Mouse (Mus musculus) small intestine, adult 2 months (tissue): Measurements from ENCODE around the gene Rab3ip. TPM values are rescaled to one million over a fixed set of nuclear protein-coding genes. Genes with fewer than 3 reads are reported as not detected.

ENCODE experiments used
- H3K27ac ChIP-seq: fragments of 200-500 bp; 2 replicates; pipeline ENCODE4 v1.5.1; 2012; ENCODE audit warnings: low read depth, low read length, control low read depth, inconsistent platforms; ENCODE audit not compliant: insufficient read depth
- H3K27me3 ChIP-seq: fragments of 200-500 bp; 2 replicates; pipeline ENCODE4 v1.6.1; 2012; ENCODE audit warnings: mild to moderate bottlenecking, moderate library complexity, low read length, inconsistent platforms; ENCODE audit not compliant: control insufficient read depth, insufficient read depth
- H3K36me3 ChIP-seq: fragments of 200-500 bp; 2 replicates; pipeline ENCODE4 v1.6.1; 2012; ENCODE audit warnings: mild to moderate bottlenecking, low read length, control low read depth, inconsistent platforms; ENCODE audit not compliant: control insufficient read depth, insufficient read depth
- H3K4me1 ChIP-seq: fragments of 200-500 bp; 2 replicates; pipeline ENCODE4 v1.6.1; 2012; ENCODE audit warnings: low read length, inconsistent platforms, mixed read lengths; ENCODE audit not compliant: control insufficient read depth, insufficient read depth, insufficient read length
- H3K4me3 ChIP-seq: fragments of 200-500 bp; 2 replicates; pipeline ENCODE4 v1.5.1; 2012; ENCODE audit warnings: low read depth, mild to moderate bottlenecking, control low read depth, inconsistent platforms, low read length, moderate library complexity
- CTCF ChIP-seq: fragments of 200-500 bp; IDR thresholded peaks from 2 replicates; pipeline ENCODE4 v1.5.1; 2012; ENCODE audit warnings: low read depth, mild to moderate bottlenecking, control low read depth, inconsistent platforms, low read length, moderate library complexity, mixed read lengths; ENCODE audit not compliant: insufficient replicate concordance, insufficient read length; ENCODE audit errors: extremely low read depth
- POLR2A ChIP-seq: fragments of 200-500 bp; IDR thresholded peaks from 2 replicates; pipeline ENCODE4 v1.6.1; 2012; ENCODE audit warnings: low read depth, mild to moderate bottlenecking, control low read depth, inconsistent platforms, low read length, moderate library complexity
- WGBS: fragments of 180-500 bp; shearing (Covaris S2); methylation state at CpG from one replicate; pipeline ENCODE4 v1.1.7; 2018; 5-methylcytosine and 5-hydroxymethylcytosine counted together
- polyA plus RNA-seq: library from polyadenylated mRNA; depleted of rRNA; stranded (reverse); fragments of >200 nt; gene quantifications from 2 replicates; pipeline ENCODE4 v1.2.3, GENCODE M21; 2012

Gene Rab3ip
- polyA plus RNA-seq, 1 experiment = 169 TPM

GRCm38 (mm10) chr10:116890587-116890986 is 60.0 kb downstream of the Rab3ip start:
- H3K27ac ChIP-seq = no peak overlapping the region
- TF ChIP-seq CTCF = no peak
- no peak for TF ChIP-seq POLR2A
- WGBS = 76% methylated on average over 5 of the region's 5 CpGs
- no peaks in the 10 kb centered on the region for H3K27me3 ChIP-seq
- no peak overlapping the region for H3K4me3 ChIP-seq
- peaks cover 34% of the 10 kb centered on the region; the same call in 1 of the 2 replicates for H3K4me1 ChIP-seq
- H3K36me3 ChIP-seq = peaks cover 5% of the 10 kb centered on the region; the same call in 1 of the 2 replicates

DNA sequence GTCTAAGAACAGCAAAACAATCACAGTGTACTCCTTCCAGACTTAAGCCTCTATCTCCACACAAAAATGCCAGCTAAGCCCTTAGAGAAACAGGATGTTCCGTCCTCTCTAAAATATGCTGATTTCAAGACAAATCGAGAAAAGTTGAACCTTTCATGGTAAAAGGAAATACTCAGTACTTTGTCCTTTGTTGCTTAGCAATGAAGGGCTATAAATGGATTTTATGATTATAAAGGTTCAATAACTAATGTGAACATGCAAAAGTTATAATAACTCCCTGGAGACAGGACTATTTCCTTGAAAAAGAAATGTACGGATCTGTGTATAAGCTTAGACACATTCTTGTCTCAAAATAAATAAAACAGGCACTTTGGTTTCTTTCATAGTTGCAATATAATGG is 66.0 kb downstream of the Rab3ip start:
- H3K27ac ChIP-seq = peak overlapping the region; percentile 99
- no peak for TF ChIP-seq POLR2A
- no peak for TF ChIP-seq CTCF
- WGBS = 24% methylated on average over 3 of the region's 3 CpGs

GRCm38 (mm10) chr10:116883531-116883930 is 67.0 kb downstream of the Rab3ip start:
- WGBS = 42% methylated on average over 5 of the region's 5 CpGs
- Histone ChIP-seq H3K4me1 (peaks cover 24% of the 10 kb centered on the region; the same call in 1 of the 2 replicates), H3K27ac (no peak overlapping the region; the same call in 1 of the 2 replicates), H3K27me3 (no peaks in the 10 kb centered on the region), H3K4me3 (no peak overlapping the region), H3K36me3 (peaks cover 8% of the 10 kb centered on the region)
- TF ChIP-seq POLR2A (no peak), CTCF (peak; percentile 22; the same call in 1 of the 2 replicates)

More for the DNA sequence above, 66.0 kb downstream of the Rab3ip start:
- peaks cover 8% of the 10 kb centered on the region for H3K36me3 ChIP-seq
- H3K27me3 ChIP-seq = no peaks in the 10 kb centered on the region
- H3K4me3 ChIP-seq = no peak overlapping the region
- H3K4me1 ChIP-seq = peaks cover 24% of the 10 kb centered on the region; the same call in 1 of the 2 replicates

DNA sequence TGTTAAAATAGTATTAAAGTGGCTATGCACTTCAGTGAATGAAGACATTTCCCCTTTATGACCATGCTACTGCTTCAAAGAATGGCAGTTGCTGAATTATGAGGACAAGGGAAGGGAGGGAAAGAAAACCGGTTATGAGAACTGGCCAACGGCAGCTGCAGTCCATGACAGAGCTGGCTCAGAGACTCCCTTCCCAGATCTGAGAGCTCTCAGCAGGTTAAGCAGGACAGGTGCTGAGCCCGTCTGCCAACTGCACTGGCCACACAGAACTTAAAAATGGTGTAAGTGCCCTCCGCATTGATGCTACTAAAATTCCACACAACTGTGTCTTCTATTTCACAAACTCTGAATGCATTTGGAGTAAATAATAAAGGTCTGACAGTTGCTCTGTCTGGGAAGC is 73.1 kb downstream of the Rab3ip start:
- TF ChIP-seq POLR2A (no peak), CTCF (no peak)
- Histone ChIP-seq H3K4me1 (peaks cover 15% of the 10 kb centered on the region; the same call in 1 of the 2 replicates), H3K4me3 (no peak overlapping the region), H3K27me3 (no peaks in the 10 kb centered on the region), H3K36me3 (0 out of 2 replicates have a peak, but pooled peaks cover 2% of the 10 kb centered on the region), H3K27ac (no peak overlapping the region)
- WGBS = 88% methylated on average over 4 of the region's 4 CpGs

DNA sequence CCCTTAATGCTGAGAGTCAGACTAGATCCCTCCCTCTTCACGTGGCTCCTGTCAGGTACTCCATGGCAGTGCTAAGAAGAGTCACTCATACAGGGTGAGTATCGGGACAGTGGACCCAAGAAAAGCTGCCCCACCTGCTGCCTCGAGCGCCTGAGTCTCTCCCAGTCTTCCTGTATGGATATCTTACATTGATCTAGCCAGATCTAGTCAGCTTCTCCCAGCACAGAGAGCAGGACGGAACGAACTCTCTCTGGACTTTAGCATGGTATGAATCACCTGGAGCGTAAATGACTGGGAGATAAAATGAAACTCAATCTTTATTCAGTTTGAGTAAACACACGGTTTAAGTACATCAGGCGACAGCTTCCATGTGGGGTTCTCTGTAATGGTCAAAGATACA is 76.1 kb downstream of the Rab3ip start:
- Histone ChIP-seq H3K27ac (peak overlapping the region; percentile 99), H3K36me3 (no peaks in the 10 kb centered on the region), H3K4me3 (no peak overlapping the region), H3K27me3 (no peaks in the 10 kb centered on the region), H3K4me1 (peaks cover 25% of the 10 kb centered on the region)
- WGBS = 20% methylated on average over 9 of the region's 9 CpGs
- TF ChIP-seq POLR2A (no peak), CTCF (no peak)

GRCm38 (mm10) chr10:116872016-116872410 is 78.6 kb downstream of the Rab3ip start:
- WGBS = 60% methylated on average over 14 of the region's 14 CpGs
- Histone ChIP-seq H3K36me3 (no peaks in the 10 kb centered on the region), H3K4me3 (no peak overlapping the region), H3K27ac (no peak overlapping the region), H3K27me3 (no peaks in the 10 kb centered on the region), H3K4me1 (peaks cover 30% of the 10 kb centered on the region)
- TF ChIP-seq CTCF = no peak
- no peak for TF ChIP-seq POLR2A

DNA sequence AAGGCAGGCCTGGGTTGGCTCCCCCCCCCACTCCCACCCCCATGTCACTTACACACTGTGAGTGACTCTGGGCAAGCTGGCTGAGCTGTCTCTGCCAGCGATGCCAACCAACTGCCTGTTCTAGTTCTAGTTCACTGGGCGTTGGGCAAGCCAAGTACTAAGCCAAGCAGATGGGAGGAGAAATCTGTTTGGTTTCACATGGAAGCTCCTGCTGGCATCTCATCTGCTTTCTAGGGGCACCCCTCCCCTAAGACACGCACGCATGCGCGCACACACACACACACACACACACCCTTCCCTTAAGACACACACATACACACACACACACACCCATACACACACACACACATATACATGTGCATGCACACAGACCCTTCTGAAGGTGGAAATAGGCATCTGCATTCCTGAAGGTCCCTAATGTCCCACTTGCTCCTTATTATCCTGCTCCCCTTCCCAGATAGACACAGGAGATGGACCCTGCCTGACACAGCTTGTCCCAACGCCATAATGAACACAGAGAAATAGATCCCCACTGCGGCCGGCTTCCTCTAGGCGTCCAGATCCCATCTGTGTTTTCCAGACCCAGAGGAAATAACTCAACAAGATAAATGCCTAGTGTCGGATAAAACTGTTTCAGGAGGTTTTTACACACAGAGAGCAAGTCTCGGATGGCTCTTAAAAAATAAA is 79.1 kb downstream of the Rab3ip start:
- Histone ChIP-seq H3K4me3 (no peak overlapping the region), H3K36me3 (no peaks in the 10 kb centered on the region), H3K4me1 (peaks cover 30% of the 10 kb centered on the region), H3K27me3 (no peaks in the 10 kb centered on the region), H3K27ac (no peak overlapping the region)
- 85% methylated on average over 12 of the region's 12 CpGs for WGBS
- no peak for TF ChIP-seq POLR2A
- no peak for TF ChIP-seq CTCF
